Mouse (Mus musculus): Measurements from ENCODE around the gene Gm8113. TPM values are rescaled to one million over a fixed set of nuclear protein-coding genes. Genes with fewer than 3 reads are reported as not detected.
A peak's percentile ranks its signal among the peaks of the same experiment; 100 is the strongest.
"Not testable (repeated sequence)": the region's sequence is repeated elsewhere in the genome, so short reads cannot be mapped to it uniquely, and the experiment has no call there.

The Gm8113 gene
- polyA plus RNA-seq, 1 experiment: not detected

- peak; percentile 57 for TF ChIP-seq CTCF (IDR thresholded peaks at IDR 0.05; ENCODE audit: low read depth, low read length)
- not testable (repeated sequence) for H3K4me1 ChIP-seq (ENCODE audit: control insufficient read depth, insufficient read depth, low read length); H3K4me3 ChIP-seq (ENCODE audit: insufficient read depth, low read length); H3K27ac ChIP-seq (ENCODE audit: insufficient read depth, low read depth, low read length)
These were observed 7.8 kb downstream of the Gm8113 start for GRCm38 (mm10) chr14:43932991-43933390.

- not testable (repeated sequence) for H3K27ac ChIP-seq (ENCODE audit: insufficient read depth, low read depth, low read length); H3K4me3 ChIP-seq (ENCODE audit: insufficient read depth, low read length); H3K4me1 ChIP-seq (ENCODE audit: control insufficient read depth, insufficient read depth, low read length)
These were observed 8.2 kb downstream of the Gm8113 start for GRCm38 (mm10) chr14:43933399-43933798.

DNA sequence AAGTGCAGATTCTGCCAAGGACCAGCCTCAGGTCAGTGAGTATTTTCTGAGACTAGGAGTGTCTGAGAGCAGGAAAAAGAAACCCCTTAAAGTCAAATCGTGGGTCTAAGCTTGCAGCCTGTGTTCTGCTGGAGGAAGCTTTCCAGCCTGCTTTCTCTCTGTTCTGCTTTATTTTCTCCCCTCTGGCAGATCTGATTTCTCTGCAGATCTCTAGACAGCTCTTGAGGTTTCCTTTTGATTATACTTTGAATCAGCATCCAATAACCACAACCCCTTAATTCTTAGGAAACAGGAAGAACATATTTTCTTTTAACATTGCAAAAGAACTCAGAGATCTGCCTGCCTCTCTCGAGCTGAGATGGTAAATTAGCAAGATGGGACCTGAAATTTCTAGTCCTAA, 28.2 kb downstream of the Gm8113 start:
- not testable (repeated sequence) for H3K4me3 ChIP-seq (ENCODE audit: insufficient read depth, low read length); H3K27ac ChIP-seq (ENCODE audit: insufficient read depth, low read depth, low read length)
- peaks cover 12% of the 10 kb centered on the region for H3K4me1 ChIP-seq (ENCODE audit: control insufficient read depth, insufficient read depth, low read length)

DNA sequence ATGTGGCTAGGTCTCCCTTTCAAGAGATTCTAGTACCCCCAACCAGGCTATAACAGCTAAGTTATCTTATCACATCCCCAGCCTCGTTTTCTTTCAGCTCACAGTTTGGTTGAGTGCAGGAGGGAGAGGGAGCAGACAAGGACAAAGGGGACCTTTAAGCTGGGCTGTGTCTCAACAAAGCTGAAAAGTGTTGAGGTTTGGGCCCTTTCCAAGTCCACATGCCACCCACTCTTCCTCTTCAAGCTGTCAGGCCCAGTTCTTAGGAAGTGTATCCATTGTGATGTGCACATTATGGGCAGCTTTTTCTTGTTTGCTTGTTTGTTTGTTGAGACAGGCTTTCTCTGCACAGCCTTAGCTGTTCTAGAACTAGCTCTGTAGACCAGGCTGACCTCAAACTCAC, 29.9 kb downstream of the Gm8113 start:
- H3K4me3 ChIP-seq (ENCODE audit: insufficient read depth, low read length): not testable (repeated sequence)
- H3K4me1 ChIP-seq (ENCODE audit: control insufficient read depth, insufficient read depth, low read length): peaks cover 12% of the 10 kb centered on the region

DNA sequence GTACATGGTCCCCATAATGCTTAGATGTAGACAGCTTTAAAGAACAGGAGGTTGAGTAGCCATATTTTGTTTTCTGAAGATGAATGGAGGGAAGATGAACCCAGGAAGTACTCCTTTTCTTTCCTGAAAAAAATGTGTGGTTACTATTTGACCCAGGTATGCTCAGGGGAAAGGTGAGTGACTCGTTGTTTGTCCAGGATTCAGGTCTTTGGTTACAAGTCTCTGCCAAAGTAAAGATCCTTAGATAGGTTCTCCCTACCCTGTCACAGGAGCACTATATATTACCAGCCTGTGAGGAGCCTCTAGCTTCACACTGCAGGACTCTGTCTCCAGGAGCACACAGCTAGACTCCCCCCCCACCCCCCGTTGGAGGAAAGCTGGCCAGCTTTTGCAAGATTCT, 31.6 kb downstream of the Gm8113 start, which contains the start of gene Ang5:
Ang5 (plus strand) TSS at position 301 of the 400 bp plus-strand sequence.
- H3K4me1 ChIP-seq (ENCODE audit: control insufficient read depth, insufficient read depth, low read length): peaks cover 12% of the 10 kb centered on the region
- not testable (repeated sequence) for H3K4me3 ChIP-seq (ENCODE audit: insufficient read depth, low read length); H3K27ac ChIP-seq (ENCODE audit: insufficient read depth, low read depth, low read length)

More for the DNA sequence above, 29.9 kb downstream of the Gm8113 start:
- H3K27ac ChIP-seq (ENCODE audit: insufficient read depth, low read depth, low read length): peak overlapping the region; percentile 40; the same call in 1 of the 2 replicates

Other genes with a start within 250 kb of the Gm8113 start
- not detected in 2 replicates for gene Gm8165, start 248.2 kb upstream of the Gm8113 start, polyA plus RNA-seq (2012; ENCODE audit: insufficient read depth, insufficient read length, missing spikeins)
- gene Gm7324, start 227.6 kb upstream of the Gm8113 start, polyA plus RNA-seq (2012; ENCODE audit: insufficient read depth, insufficient read length, missing spikeins): 1.9 and 5.3 TPM in 2 replicates
- not detected in 2 replicates for gene Gm16506, start 197.9 kb upstream of the Gm8113 start, polyA plus RNA-seq (2012; ENCODE audit: insufficient read depth, insufficient read length, missing spikeins)
- gene Gm6526, start 177.5 kb upstream of the Gm8113 start, polyA plus RNA-seq (2012; ENCODE audit: insufficient read depth, insufficient read length, missing spikeins): not detected in 2 replicates
- gene Gm8180, start 140.6 kb upstream of the Gm8113 start, polyA plus RNA-seq (2012; ENCODE audit: insufficient read depth, insufficient read length, missing spikeins): not detected in 2 replicates
- not detected in 2 replicates for gene Ear1, start 49.9 kb upstream of the Gm8113 start, polyA plus RNA-seq (2012; ENCODE audit: insufficient read depth, insufficient read length, missing spikeins)
- not detected in 2 replicates for gene Ear10, start 1.8 kb upstream of the Gm8113 start, polyA plus RNA-seq (2012; ENCODE audit: insufficient read depth, insufficient read length, missing spikeins)
- not detected in 2 replicates for gene Ang5, start 31.7 kb downstream of the Gm8113 start, polyA plus RNA-seq (2012; ENCODE audit: insufficient read depth, insufficient read length, missing spikeins)
- gene Ang6, start 76.9 kb downstream of the Gm8113 start, polyA plus RNA-seq (2012; ENCODE audit: insufficient read depth, insufficient read length, missing spikeins): not detected in 2 replicates
- not detected in 2 replicates for gene Ear2, start 177.3 kb downstream of the Gm8113 start, polyA plus RNA-seq (2012; ENCODE audit: insufficient read depth, insufficient read length, missing spikeins)
- not detected in 2 replicates for gene Gm3327, start 198.5 kb downstream of the Gm8113 start, polyA plus RNA-seq (2012; ENCODE audit: insufficient read depth, insufficient read length, missing spikeins)

Measured in bone marrow macrophage, adult 2 months (primary cell).